Mouse (Mus musculus) cerebellum, adult 18-20 months (tissue): ENCODE measurements around the gene Insl6.

Source experiments
- DNase-seq, 2 experiments: peaks; one replicate each; pipeline ENCODE4 v3.0.0; 2021

Insl6 gene

GRCm38 (mm10) chr19:29285451-29285869 lies 39.7 kb downstream of the Insl6 start:
- DNase-seq = no peak

- DNase-seq = no peak
These were observed 46.1 kb downstream of the Insl6 start for GRCm38 (mm10) chr19:29278944-29279587.

- no peak for DNase-seq
These were observed 48.7 kb downstream of the Insl6 start for GRCm38 (mm10) chr19:29276414-29276813.

- no peak for DNase-seq
These were observed 52.9 kb downstream of the Insl6 start for GRCm38 (mm10) chr19:29272011-29272809.
